Mouse (Mus musculus) spleen, postnatal 36 days (tissue): ENCODE results near the gene Pdzd2.

Experiments used
- DNase-seq, 2 experiments: peaks; one replicate each; pipeline ENCODE4 v3.0.0; 2022; ENCODE audit warnings: low spot score in 2 of 2, mixed read lengths in 1 of 2

Gene Pdzd2

GRCm38 (mm10) chr15:12431188-12431587 is 308.5 kb downstream of the Pdzd2 start:
- no peak for DNase-seq

GRCm38 (mm10) chr15:12430670-12431069 is 309.1 kb downstream of the Pdzd2 start:
- no peak for DNase-seq

- no peak for DNase-seq
These were observed 309.9 kb downstream of the Pdzd2 start for GRCm38 (mm10) chr15:12429572-12430431.

GRCm38 (mm10) chr15:12427818-12428217 is 311.9 kb downstream of the Pdzd2 start:
- no peak for DNase-seq

- no peak for DNase-seq
These were observed 313.4 kb downstream of the Pdzd2 start for GRCm38 (mm10) chr15:12426342-12426741.

GRCm38 (mm10) chr15:12425049-12425627 is 314.6 kb downstream of the Pdzd2 start:
- no peak for DNase-seq

GRCm38 (mm10) chr15:12424187-12424586 is 315.5 kb downstream of the Pdzd2 start:
- DNase-seq, result peak in 1 of 2 experiments; percentile 13

GRCm38 (mm10) chr15:12420915-12421314 is 318.8 kb downstream of the Pdzd2 start:
- DNase-seq, result no peak

GRCm38 (mm10) chr15:12420376-12420775 is 319.3 kb downstream of the Pdzd2 start:
- DNase-seq, result no peak

- DNase-seq, result no peak
These were observed 320.3 kb downstream of the Pdzd2 start for GRCm38 (mm10) chr15:12419446-12419845.

- DNase-seq, result no peak
These were observed 324.1 kb downstream of the Pdzd2 start for GRCm38 (mm10) chr15:12415536-12416200.

- no peak for DNase-seq
These were observed 325.0 kb downstream of the Pdzd2 start for GRCm38 (mm10) chr15:12414696-12415095.

- no peak for DNase-seq
These were observed 331.5 kb downstream of the Pdzd2 start for GRCm38 (mm10) chr15:12408205-12408604.

- no peak for DNase-seq
These were observed 334.1 kb downstream of the Pdzd2 start for GRCm38 (mm10) chr15:12405592-12405991.

- no peak for DNase-seq
These were observed 342.7 kb downstream of the Pdzd2 start for GRCm38 (mm10) chr15:12397032-12397431.

GRCm38 (mm10) chr15:12394758-12395157 is 345.0 kb downstream of the Pdzd2 start:
- no peak for DNase-seq

- DNase-seq, result no peak
These were observed 350.8 kb downstream of the Pdzd2 start for GRCm38 (mm10) chr15:12388726-12389489.

- no peak for DNase-seq
These were observed 355.0 kb downstream of the Pdzd2 start for GRCm38 (mm10) chr15:12384679-12385078.

- peak; percentile 47 to 65 for DNase-seq
These were observed 359.2 kb downstream of the Pdzd2 start for GRCm38 (mm10) chr15:12380548-12380947.

GRCm38 (mm10) chr15:12380057-12380456 is 359.7 kb downstream of the Pdzd2 start:
- DNase-seq, result no peak

GRCm38 (mm10) chr15:12377800-12378199 is 361.9 kb downstream of the Pdzd2 start:
- DNase-seq, result no peak
